Mouse (Mus musculus): Measurements from ENCODE around the gene Ctsa.

DNA sequence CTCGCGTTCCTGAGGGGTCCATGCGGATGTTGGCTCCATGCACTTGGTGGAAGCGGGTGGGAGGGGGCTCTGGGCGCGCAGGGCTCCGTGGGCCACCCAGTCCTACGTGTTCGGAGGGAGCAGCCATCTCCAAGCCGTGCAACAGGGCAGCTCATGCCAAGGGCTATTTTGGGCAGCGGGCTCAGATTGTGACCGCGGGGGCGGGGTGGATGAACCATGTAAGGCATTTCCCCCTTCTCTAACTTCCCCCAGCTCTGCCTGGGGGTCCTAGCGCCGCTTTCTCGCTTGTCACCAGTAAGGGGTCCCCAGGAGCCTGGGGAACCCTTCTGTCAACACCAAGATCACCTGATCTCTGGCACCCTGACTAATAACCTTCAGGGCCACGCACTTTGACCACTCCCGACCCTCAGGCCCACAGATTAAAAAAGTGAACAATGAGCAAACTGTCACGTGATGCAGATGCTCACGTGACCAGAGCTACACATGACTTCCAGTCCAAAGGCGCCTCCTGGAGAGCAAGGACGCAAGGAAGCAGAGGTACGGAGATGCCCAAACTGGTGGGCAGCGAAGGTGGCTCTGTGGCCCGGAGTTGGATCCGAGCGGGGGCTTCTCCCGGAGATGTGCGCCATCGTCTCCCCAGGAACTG lies 764 bp downstream of the Ctsa start, which contains the start of gene Neurl2:
- TF ChIP-seq POLR2A (IDR thresholded peaks at IDR 0.05; ENCODE audit: insufficient read depth, low read depth, low read length) (peak; percentile 52; the same call in 1 of the 2 replicates), CTCF (IDR thresholded peaks at IDR 0.05; ENCODE audit: insufficient read depth, low read depth, low read length) (no peak)

Data from olfactory bulb, adult 2 months (tissue).